Mouse (Mus musculus): Measurements from ENCODE around the gene Ptprd. TPM values are rescaled to one million over a fixed set of nuclear protein-coding genes. Genes with fewer than 3 reads are reported as not detected.

Ptprd gene
- polyA plus RNA-seq, 1 experiment from 2014 or later = 15.9 TPM

DNA sequence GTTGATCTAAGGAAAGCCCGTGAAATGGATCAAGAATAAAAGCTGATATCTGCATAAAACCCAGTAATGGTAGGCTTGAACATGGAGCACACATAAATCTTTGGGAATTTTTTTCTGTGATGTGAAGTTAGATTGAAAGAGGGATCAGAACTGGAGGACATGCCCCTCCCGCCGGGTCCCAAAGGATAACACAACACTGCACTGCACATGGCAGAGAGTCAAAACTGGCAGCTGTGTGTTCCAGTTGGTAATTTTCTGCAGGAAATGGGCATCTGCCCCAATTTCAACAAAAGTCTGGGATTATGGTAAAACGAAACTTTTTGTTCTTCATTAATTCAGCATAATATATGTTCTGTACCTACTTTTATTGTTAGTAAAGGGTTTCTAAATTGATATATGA, 1409.1 kb downstream of the Ptprd start:
- no peak for ATAC-seq (ENCODE audit: borderline replicate concordance, extremely low read depth, low FRiP score, low TSS enrichment)
- Histone ChIP-seq H3K4me2 (no peak overlapping the region), H3K4me1 (no peaks in the 10 kb centered on the region), H3K27ac (no peak overlapping the region), H3K4me3 (no peak overlapping the region), H3K27me3 (no peaks in the 10 kb centered on the region), H3K36me3 (no peaks in the 10 kb centered on the region), H3K9ac (no peak overlapping the region), H3K9me3 (no peaks in the 10 kb centered on the region)
- WGBS = 54% methylated on average over 4 of the region's 4 CpGs

- ATAC-seq (ENCODE audit: borderline replicate concordance, extremely low read depth, low FRiP score, low TSS enrichment) = no peak
Measured at GRCm38 (mm10) chr4:76798010-76799007, 1413.5 kb downstream of the Ptprd start.

DNA sequence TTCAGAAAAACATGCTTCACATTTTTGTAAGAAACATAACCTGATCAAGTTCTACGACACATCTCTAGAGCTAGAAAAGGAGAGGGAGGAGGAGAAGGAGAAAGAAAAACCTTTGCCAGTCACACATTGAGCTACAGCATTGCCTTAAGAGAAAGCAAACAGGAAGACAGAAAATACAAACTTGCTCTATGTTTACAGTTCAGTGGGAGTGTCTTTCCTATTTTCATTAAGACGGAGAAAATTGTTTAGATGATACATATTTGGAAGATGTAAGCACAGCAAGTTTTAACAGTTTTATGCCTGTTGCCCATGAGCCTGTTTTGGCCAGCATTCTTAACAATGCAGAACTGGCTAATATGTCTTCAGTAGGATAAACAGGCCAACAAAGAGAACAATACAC, 1426.4 kb downstream of the Ptprd start:
- no peak overlapping the region for H3K4me3 ChIP-seq
- H3K4me2 ChIP-seq = no peak overlapping the region
- no peaks in the 10 kb centered on the region for H3K4me1 ChIP-seq
- no peaks in the 10 kb centered on the region for H3K9me3 ChIP-seq
- H3K36me3 ChIP-seq = no peaks in the 10 kb centered on the region
- ATAC-seq (ENCODE audit: borderline replicate concordance, extremely low read depth, low FRiP score, low TSS enrichment) = no peak
- WGBS = 49% methylated on average over 2 of the region's 2 CpGs
- no peak overlapping the region for H3K27ac ChIP-seq
- H3K27me3 ChIP-seq = no peaks in the 10 kb centered on the region
- no peak overlapping the region for H3K9ac ChIP-seq

More at GRCm38 (mm10) chr4:76798010-76799007, 1413.5 kb downstream of the Ptprd start:
- Histone ChIP-seq H3K36me3 (no peaks in the 10 kb centered on the region), H3K4me3 (no peak overlapping the region), H3K27ac (no peak overlapping the region), H3K9ac (no peak overlapping the region), H3K4me1 (no peaks in the 10 kb centered on the region), H3K27me3 (no peaks in the 10 kb centered on the region), H3K4me2 (no peak overlapping the region), H3K9me3 (no peaks in the 10 kb centered on the region)
- WGBS = 63% methylated on average over 9 of the region's 9 CpGs

- Histone ChIP-seq H3K27ac (no peak overlapping the region), H3K4me3 (no peak overlapping the region), H3K27me3 (no peaks in the 10 kb centered on the region), H3K4me2 (no peak overlapping the region), H3K36me3 (no peaks in the 10 kb centered on the region), H3K9me3 (no peaks in the 10 kb centered on the region), H3K4me1 (no peaks in the 10 kb centered on the region), H3K9ac (no peak overlapping the region)
- WGBS = 48% methylated on average over 4 of the region's 4 CpGs
- no peak for ATAC-seq (ENCODE audit: borderline replicate concordance, extremely low read depth, low FRiP score, low TSS enrichment)
Measured at GRCm38 (mm10) chr4:76779558-76780124, 1432.1 kb downstream of the Ptprd start.

DNA sequence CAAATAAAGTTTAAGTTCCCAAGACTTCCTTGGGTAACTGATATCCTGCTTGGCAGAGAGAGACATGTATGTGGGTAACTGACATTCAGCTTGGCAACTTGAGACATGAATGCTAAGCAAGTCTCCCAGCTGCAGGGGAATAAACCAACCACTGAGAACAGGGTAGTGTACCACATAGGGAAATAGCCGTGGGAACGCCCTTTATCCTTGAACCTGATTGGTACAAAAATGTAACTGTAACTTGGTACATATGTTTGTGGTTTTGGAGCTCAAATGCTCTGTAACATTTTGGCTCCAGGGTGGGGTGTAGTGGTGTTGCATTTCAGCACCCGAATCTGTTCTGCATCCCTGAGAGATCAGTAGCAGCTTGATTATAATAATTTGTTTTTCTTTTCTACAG, 1444.8 kb downstream of the Ptprd start:
- WGBS = 79% methylated on average over 3 of the region's 3 CpGs
- no peak for ATAC-seq (ENCODE audit: borderline replicate concordance, extremely low read depth, low FRiP score, low TSS enrichment)
- Histone ChIP-seq H3K4me3 (no peak overlapping the region), H3K27me3 (no peaks in the 10 kb centered on the region), H3K27ac (no peak overlapping the region), H3K4me2 (no peak overlapping the region), H3K4me1 (no peaks in the 10 kb centered on the region), H3K9me3 (no peaks in the 10 kb centered on the region), H3K9ac (no peak overlapping the region), H3K36me3 (no peaks in the 10 kb centered on the region)

DNA sequence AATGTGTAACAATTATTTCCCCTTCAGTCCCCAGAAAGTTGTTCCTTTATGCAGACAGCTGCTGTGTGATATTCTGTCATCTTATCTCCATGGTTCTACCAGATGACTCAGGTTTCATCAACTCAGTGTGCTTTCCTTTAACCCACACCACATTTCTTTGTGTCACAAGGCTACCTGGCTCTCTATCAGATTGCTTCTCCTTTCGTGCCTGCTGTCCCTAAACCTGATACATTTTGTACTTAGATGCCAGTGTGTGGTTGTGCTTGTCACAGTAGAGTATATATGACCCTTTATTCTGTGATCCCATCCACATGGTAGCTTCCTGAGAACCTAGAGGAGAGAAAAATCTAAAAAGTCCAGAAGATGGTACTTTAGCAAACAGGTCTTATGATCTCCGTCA, 1445.3 kb downstream of the Ptprd start:
- H3K36me3 ChIP-seq = no peaks in the 10 kb centered on the region
- H3K4me1 ChIP-seq = no peaks in the 10 kb centered on the region
- H3K9ac ChIP-seq = no peak overlapping the region
- WGBS = 72% methylated on average over 2 of the region's 2 CpGs
- H3K4me2 ChIP-seq = no peak overlapping the region
- no peaks in the 10 kb centered on the region for H3K9me3 ChIP-seq
- H3K4me3 ChIP-seq = no peak overlapping the region
- ATAC-seq (ENCODE audit: borderline replicate concordance, extremely low read depth, low FRiP score, low TSS enrichment) = no peak
- H3K27ac ChIP-seq = no peak overlapping the region
- H3K27me3 ChIP-seq = no peaks in the 10 kb centered on the region

- no peak overlapping the region for H3K27ac ChIP-seq
- no peak overlapping the region for H3K4me3 ChIP-seq
- H3K27me3 ChIP-seq = no peaks in the 10 kb centered on the region
- whole genome bisulfite sequencing = 27% methylated on average over 2 of the region's 2 CpGs
- H3K9ac ChIP-seq = no peak overlapping the region
- ATAC-seq (ENCODE audit: borderline replicate concordance, extremely low read depth, low FRiP score, low TSS enrichment) = no peak
- H3K36me3 ChIP-seq = no peaks in the 10 kb centered on the region
- H3K4me1 ChIP-seq = no peaks in the 10 kb centered on the region
- H3K4me2 ChIP-seq = no peak overlapping the region
- H3K9me3 ChIP-seq = no peaks in the 10 kb centered on the region
Measured at GRCm38 (mm10) chr4:76750709-76751108, 1461.1 kb downstream of the Ptprd start.

- Histone ChIP-seq H3K4me1 (no peaks in the 10 kb centered on the region), H3K27me3 (no peaks in the 10 kb centered on the region), H3K36me3 (no peaks in the 10 kb centered on the region), H3K4me2 (no peak overlapping the region), H3K9ac (no peak overlapping the region), H3K27ac (no peak overlapping the region), H3K9me3 (no peaks in the 10 kb centered on the region), H3K4me3 (no peak overlapping the region)
- ATAC-seq (ENCODE audit: borderline replicate concordance, extremely low read depth, low FRiP score, low TSS enrichment) = no peak
- 44% methylated on average over 1 of the region's 1 CpGs for WGBS
Measured at GRCm38 (mm10) chr4:76735831-76736230, 1475.9 kb downstream of the Ptprd start.

DNA sequence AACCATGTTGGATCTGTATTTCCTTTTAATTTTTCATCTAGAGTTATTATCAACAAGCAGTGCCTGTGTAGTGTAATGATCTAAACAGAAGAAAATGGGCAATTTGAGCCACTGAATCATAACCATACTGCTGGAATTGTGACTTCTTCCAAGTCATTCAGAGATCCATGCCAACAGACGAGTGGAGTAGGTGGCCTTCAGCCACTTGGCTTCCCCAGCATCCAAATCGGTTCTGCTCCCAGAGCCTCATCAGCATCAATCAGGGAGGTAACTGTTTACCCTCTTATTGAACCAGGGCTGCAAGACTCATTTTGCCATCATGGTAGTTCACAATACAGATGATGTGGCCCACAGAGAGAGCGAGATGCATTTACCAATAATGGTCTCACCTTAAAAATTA, 1536.0 kb downstream of the Ptprd start:
- no peak for ATAC-seq (ENCODE audit: borderline replicate concordance, extremely low read depth, low FRiP score, low TSS enrichment)
- H3K9me3 ChIP-seq = no peaks in the 10 kb centered on the region
- no peak overlapping the region for H3K27ac ChIP-seq
- no peaks in the 10 kb centered on the region; the same call in 1 of the 2 replicates for H3K27me3 ChIP-seq
- no peaks in the 10 kb centered on the region for H3K36me3 ChIP-seq
- H3K4me2 ChIP-seq = no peak overlapping the region
- no peak overlapping the region for H3K9ac ChIP-seq
- H3K4me3 ChIP-seq = no peak overlapping the region
- 79% methylated on average over 3 of the region's 3 CpGs for WGBS
- no peaks in the 10 kb centered on the region for H3K4me1 ChIP-seq

GRCm38 (mm10) chr4:76673224-76673623, 1538.5 kb downstream of the Ptprd start:
- H3K4me1 ChIP-seq = no peaks in the 10 kb centered on the region
- H3K4me2 ChIP-seq = no peak overlapping the region
- no peaks in the 10 kb centered on the region for H3K36me3 ChIP-seq
- H3K9me3 ChIP-seq = no peaks in the 10 kb centered on the region
- H3K4me3 ChIP-seq = no peak overlapping the region
- peaks cover 9% of the 10 kb centered on the region for H3K27me3 ChIP-seq
- ATAC-seq (ENCODE audit: borderline replicate concordance, extremely low read depth, low FRiP score, low TSS enrichment) = no peak
- no peak overlapping the region for H3K27ac ChIP-seq
- H3K9ac ChIP-seq = no peak overlapping the region

DNA sequence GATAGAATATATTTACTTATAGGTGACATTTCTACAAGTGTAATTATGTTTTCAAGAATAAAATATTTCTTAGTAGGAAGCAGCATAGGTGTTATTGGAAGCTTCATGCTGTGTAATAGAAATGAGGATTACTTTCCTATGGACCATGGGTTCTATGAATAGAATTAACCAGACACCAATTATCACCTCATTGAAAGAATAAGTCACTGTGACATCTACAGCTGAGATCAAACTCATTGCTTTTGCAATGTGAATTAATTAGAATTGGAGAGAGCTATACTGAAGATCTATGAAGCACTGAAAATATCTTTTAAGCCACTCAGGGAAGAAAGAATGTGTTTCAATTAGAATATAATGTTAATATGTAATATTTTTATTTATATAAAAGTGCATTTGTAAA, 1539.1 kb downstream of the Ptprd start:
- no peak overlapping the region for H3K27ac ChIP-seq
- no peaks in the 10 kb centered on the region for H3K4me1 ChIP-seq
- H3K4me2 ChIP-seq = no peak overlapping the region
- H3K27me3 ChIP-seq = peaks cover 9% of the 10 kb centered on the region
- H3K9me3 ChIP-seq = no peaks in the 10 kb centered on the region
- H3K36me3 ChIP-seq = no peaks in the 10 kb centered on the region
- H3K4me3 ChIP-seq = no peak overlapping the region
- H3K9ac ChIP-seq = no peak overlapping the region
- ATAC-seq (ENCODE audit: borderline replicate concordance, extremely low read depth, low FRiP score, low TSS enrichment) = no peak

GRCm38 (mm10) chr4:76661725-76662124, 1550.0 kb downstream of the Ptprd start:
- Histone ChIP-seq H3K9me3 (no peaks in the 10 kb centered on the region), H3K4me2 (no peak overlapping the region), H3K36me3 (no peaks in the 10 kb centered on the region), H3K27ac (no peak overlapping the region), H3K27me3 (peaks cover 35% of the 10 kb centered on the region), H3K4me3 (no peak overlapping the region), H3K9ac (no peak overlapping the region), H3K4me1 (no peaks in the 10 kb centered on the region)
- 24% methylated on average over 4 of the region's 4 CpGs for WGBS
- ATAC-seq (ENCODE audit: borderline replicate concordance, extremely low read depth, low FRiP score, low TSS enrichment) = peak; percentile 82
